Mouse (Mus musculus) hindbrain, postnatal 0 days (tissue): ENCODE results near the gene Ccdc148. TPM values are rescaled to one million over a fixed set of nuclear protein-coding genes. Genes with fewer than 3 reads are reported as not detected.
A peak's percentile ranks its signal among the peaks of the same experiment; 100 is the strongest.

Source experiments
- ATAC-seq: fragments of 200-750 bp; cut with Nextera tagmentation; 2 replicates; pipeline ENCODE4 v1.8.0; 2017; ENCODE audit warnings: mild to moderate bottlenecking, moderate TSS enrichment, moderate library complexity
- DNase-seq: peaks from one replicate; pipeline ENCODE4 v3.0.0-alpha.2; 2015; ENCODE audit warnings: low spot score
- H3K27ac ChIP-seq: fragments of 300-500 bp; sonication (generic); 2 replicates; pipeline ENCODE4 v1.5.1; 2014; ENCODE audit warnings: mild to moderate bottlenecking
- H3K27me3 ChIP-seq: fragments of 300-500 bp; sonication (generic); 2 replicates; pipeline ENCODE4 v1.6.1; 2014; ENCODE audit warnings: low read length, mixed read lengths; ENCODE audit not compliant: insufficient read depth
- H3K36me3 ChIP-seq: fragments of 300-500 bp; sonication (generic); 2 replicates; pipeline ENCODE4 v1.6.1; 2014; ENCODE audit warnings: low read length, mixed read lengths; ENCODE audit not compliant: insufficient read depth
- H3K4me1 ChIP-seq: fragments of 300-500 bp; sonication (generic); 2 replicates; pipeline ENCODE4 v1.6.1; 2014; ENCODE audit warnings: antibody characterized with exemption, low read length, mixed read lengths; ENCODE audit not compliant: insufficient read depth
- H3K4me2 ChIP-seq: fragments of 300-500 bp; sonication (generic); 2 replicates; pipeline ENCODE4 v1.6.1; 2014; ENCODE audit warnings: low read depth, mild to moderate bottlenecking, low read length, moderate library complexity, mixed read lengths
- H3K4me3 ChIP-seq: fragments of 300-500 bp; sonication (generic); 2 replicates; pipeline ENCODE4 v1.5.1; 2014; ENCODE audit warnings: low read length
- H3K9ac ChIP-seq: fragments of 300-500 bp; sonication (generic); replicated peaks from 2 replicates; pipeline ENCODE4 v1.6.1; 2014; ENCODE audit warnings: mild to moderate bottlenecking, low read length, moderate library complexity, mixed read lengths
- H3K9me3 ChIP-seq: fragments of 300-500 bp; sonication (generic); 2 replicates; pipeline ENCODE4 v1.6.1; 2016; ENCODE audit warnings: low read length, mixed read lengths
- CTCF ChIP-seq: IDR thresholded peaks from 2 replicates; pipeline ENCODE4 v1.5.1; 2016; ENCODE audit warnings: antibody characterized with exemption, control low read depth, low read depth
- WGBS: fragments of 180-500 bp; shearing (Covaris S2); extraction: QIAGEN DNeasy Blood & Tissue Kit; methylation state at CpG from one replicate; pipeline ENCODE4 v1.1.7; 2014; 5-methylcytosine and 5-hydroxymethylcytosine counted together
- polyA plus RNA-seq: library from polyadenylated mRNA; unstranded; fragments of >200 nt; fragmentation: Nextera tagmentation; extraction: Ambion mirVana; gene quantifications from 2 replicates; pipeline ENCODE4 v1.2.1, GENCODE M21; 2015
- total RNA-seq: library from RNA; depleted of rRNA; stranded (reverse); fragments of >200 nt; gene quantifications from 2 replicates; pipeline ENCODE4 v1.2.3, GENCODE M21; 2014

The Ccdc148 gene
- total and polyA plus RNA-seq, 2 experiments from 2014 or later, result 3.3 to 6.0 TPM

DNA sequence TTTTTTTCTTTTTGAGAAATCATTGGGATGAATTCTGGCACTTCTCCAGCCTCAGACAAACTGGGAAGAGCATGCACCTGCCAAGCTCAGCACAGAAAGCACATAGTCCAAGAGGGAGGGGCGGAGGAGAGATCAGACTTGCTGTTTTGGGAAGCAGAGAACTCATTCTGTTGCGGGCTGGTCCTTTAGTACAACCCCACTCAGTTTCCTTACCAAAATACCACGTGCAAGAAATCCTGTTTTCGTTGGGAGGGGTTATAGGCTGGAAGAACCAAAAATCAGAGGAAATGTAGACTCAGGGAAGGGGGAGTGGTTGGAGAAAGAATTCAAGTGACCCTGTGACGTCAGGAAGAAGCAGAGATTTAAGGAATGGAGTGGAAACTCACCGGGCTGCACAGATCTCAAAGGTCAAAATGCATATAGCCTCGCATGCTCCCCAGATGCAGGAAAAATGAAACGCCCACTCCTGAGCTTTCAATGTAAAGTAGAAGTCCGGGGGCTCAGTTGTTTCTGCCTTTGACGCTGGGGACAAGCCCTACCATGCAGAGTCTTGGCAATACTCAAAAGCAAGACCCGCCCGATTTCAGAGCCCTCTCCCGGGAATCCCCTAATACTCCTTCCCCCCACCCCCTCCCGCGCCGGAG lies 400 bp downstream of the Ccdc148 start:
- Histone ChIP-seq H3K27ac (peak overlapping the region; percentile 51; the same call in 1 of the 2 replicates), H3K4me1 (no peaks in the 10 kb centered on the region), H3K4me2 (peak overlapping the region; percentile 72), H3K9me3 (no peaks in the 10 kb centered on the region), H3K27me3 (no peaks in the 10 kb centered on the region), H3K36me3 (no peaks in the 10 kb centered on the region), H3K9ac (peak overlapping the region; percentile 45), H3K4me3 (peak overlapping the region; percentile 87)
- ATAC-seq (peak; percentile 39), DNase-seq (peak; percentile 53)
- under 1% methylated on average over 16 of the region's 16 CpGs for WGBS
- no peak for TF ChIP-seq CTCF

DNA sequence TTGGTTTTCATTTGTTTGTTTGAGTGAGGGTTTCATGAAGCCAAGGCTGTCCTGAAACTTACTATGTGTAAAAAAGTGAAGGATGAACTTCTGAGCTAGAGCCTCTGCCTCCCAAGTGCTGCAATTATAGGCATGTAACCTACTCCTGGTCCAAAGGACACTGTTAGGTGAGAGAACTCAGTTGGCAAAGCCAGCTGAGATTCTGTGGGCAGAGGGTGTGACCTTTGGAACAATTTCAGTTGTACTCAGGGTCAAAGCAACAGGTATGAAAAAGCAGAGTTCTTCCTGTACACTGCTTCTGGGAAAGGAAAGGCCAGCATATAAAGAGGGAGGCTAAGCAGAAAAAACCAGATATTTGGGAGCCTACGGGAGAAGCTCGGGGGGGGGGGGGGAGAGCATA lies 2.4 kb downstream of the Ccdc148 start:
- Histone ChIP-seq H3K4me3 (no peak overlapping the region), H3K4me2 (no peak overlapping the region), H3K4me1 (no peaks in the 10 kb centered on the region), H3K27ac (no peak overlapping the region), H3K9me3 (no peaks in the 10 kb centered on the region), H3K27me3 (no peaks in the 10 kb centered on the region), H3K9ac (no peak overlapping the region), H3K36me3 (no peaks in the 10 kb centered on the region)
- ATAC-seq, result no peak
- 55% methylated on average over 2 of the region's 2 CpGs for WGBS
- no peak for DNase-seq
- TF ChIP-seq CTCF, result no peak

DNA sequence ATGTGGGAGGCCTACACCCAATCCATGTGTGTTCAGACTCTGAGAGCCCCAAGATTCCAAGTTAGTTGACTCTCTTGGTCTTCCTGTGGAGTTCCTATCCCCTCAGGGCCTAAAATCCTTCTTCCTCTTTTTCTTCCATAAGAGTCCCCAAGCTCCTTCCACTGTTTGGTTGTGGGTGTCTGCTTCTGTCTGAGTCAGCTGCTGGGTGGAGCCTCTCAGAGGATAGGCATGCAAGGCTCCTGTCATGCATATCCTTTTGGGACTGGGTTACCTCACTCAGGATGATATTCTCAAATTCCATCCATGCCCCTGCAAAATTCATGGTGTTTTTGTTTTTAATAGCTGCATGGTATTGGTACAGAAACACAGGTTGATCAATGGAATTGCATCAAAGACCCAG lies 5.1 kb downstream of the Ccdc148 start:
- DNase-seq (no peak), ATAC-seq (no peak)
- Histone ChIP-seq H3K9ac (no peak overlapping the region), H3K4me1 (no peaks in the 10 kb centered on the region), H3K4me3 (no peak overlapping the region), H3K36me3 (no peaks in the 10 kb centered on the region), H3K27ac (no peak overlapping the region), H3K4me2 (no peak overlapping the region), H3K9me3 (no peaks in the 10 kb centered on the region), H3K27me3 (no peaks in the 10 kb centered on the region)
- TF ChIP-seq CTCF, result no peak

DNA sequence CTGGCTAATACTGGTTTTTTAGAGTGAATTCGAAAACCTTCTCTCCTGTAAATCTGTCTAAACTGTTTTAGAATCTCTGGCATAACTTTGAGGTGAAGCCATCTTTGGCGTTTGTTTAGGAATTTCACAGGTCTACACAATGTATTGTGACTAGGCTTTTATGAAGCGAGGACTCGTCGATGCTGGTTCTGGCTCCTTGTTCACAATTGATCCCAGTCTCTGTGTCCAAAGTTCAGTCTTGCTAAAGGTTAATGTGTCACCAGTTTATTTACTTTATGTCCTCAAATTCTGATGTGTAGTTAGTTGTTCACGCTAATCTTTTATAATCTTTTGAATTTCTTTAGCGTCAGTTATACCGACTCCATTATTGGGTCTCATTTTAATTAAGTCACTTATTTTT lies 29.4 kb downstream of the Ccdc148 start:
- ATAC-seq (no peak), DNase-seq (no peak)
- Histone ChIP-seq H3K27ac (no peak overlapping the region), H3K36me3 (no peaks in the 10 kb centered on the region), H3K9me3 (no peaks in the 10 kb centered on the region), H3K9ac (no peak overlapping the region), H3K4me1 (no peaks in the 10 kb centered on the region), H3K27me3 (no peaks in the 10 kb centered on the region), H3K4me3 (no peak overlapping the region), H3K4me2 (no peak overlapping the region)
- no peak for TF ChIP-seq CTCF
- WGBS, result 93% methylated on average over 8 of the region's 8 CpGs

DNA sequence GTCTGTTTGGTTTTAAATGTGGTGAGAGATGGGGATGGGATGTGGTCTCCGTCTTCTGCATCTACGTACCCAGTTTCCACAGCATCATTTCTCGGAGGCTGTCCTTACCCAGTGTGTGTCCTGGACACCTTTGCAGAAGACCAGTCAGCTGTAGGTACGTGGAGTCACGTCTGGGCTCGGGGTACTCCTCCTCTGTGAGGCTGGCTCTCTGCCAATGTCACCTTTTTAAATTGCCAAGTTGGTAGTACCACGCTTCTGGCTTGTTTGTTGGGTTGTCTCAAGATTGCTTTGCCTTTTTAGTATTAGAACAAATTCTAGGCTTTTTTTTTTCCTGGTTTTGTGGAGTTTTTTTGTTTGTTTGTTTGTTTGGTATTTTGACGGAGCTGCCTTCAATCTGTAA lies 30.7 kb downstream of the Ccdc148 start:
- no peak for DNase-seq
- no peaks in the 10 kb centered on the region for H3K36me3 ChIP-seq
- ATAC-seq, result no peak
- no peaks in the 10 kb centered on the region for H3K4me1 ChIP-seq
- no peak overlapping the region for H3K9ac ChIP-seq
- no peaks in the 10 kb centered on the region for H3K9me3 ChIP-seq
- no peaks in the 10 kb centered on the region for H3K27me3 ChIP-seq
- H3K4me2 ChIP-seq, result no peak overlapping the region
- 71% methylated on average over 8 of the region's 8 CpGs for WGBS
- no peak overlapping the region for H3K27ac ChIP-seq
- no peak for TF ChIP-seq CTCF
- no peak overlapping the region for H3K4me3 ChIP-seq

DNA sequence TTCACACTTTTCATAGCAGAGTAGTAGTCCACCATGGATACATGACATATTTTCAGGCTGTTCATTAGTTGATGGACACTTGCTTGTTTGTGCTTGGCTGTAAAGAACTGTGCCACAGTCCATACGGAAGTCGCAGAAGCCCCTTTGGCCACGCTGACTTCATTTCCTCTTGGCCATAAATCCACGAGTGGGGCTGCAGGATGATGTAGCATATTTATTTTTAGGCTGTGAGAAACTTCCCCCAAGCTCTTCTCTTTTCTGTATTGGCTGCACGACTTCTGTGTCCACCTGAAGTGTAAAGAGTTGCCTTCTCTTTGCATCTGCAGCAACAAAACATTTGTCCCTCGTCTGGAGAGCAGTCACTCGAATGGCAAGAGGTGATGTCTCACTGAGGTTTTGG lies 31.5 kb downstream of the Ccdc148 start:
- no peaks in the 10 kb centered on the region for H3K4me1 ChIP-seq
- no peak for ATAC-seq

DNA sequence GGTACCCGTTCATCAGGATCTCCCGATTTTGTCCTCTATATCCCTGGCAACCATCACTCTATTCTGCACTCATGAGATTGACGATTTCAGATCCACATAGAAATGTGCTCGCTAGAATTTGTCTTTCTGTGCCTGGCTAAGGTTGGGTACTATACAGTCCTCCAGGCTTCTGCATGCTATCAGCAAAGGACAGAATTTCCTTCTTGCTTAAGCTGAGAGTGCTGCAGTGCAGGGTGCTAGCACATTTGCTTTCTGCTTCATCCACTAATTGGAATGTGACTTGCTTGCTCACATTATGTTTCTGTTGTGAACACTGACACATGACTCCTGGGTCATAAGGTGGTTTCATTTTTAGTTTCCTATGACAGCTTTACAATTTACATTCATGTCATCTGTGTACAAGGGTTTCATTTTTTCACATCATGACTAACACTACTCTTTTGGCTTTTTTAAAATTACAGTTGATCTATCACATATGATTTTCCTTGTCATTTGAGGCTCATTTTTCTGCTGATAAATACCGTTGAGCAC lies 104.8 kb downstream of the Ccdc148 start:
- WGBS, result 77% methylated on average over 5 of the region's 5 CpGs
- Histone ChIP-seq H3K4me3 (no peak overlapping the region), H3K4me1 (no peaks in the 10 kb centered on the region), H3K27me3 (no peaks in the 10 kb centered on the region), H3K9ac (no peak overlapping the region), H3K4me2 (no peak overlapping the region), H3K36me3 (no peaks in the 10 kb centered on the region), H3K27ac (no peak overlapping the region), H3K9me3 (no peaks in the 10 kb centered on the region)
- TF ChIP-seq CTCF, result no peak
- DNase-seq (no peak), ATAC-seq (no peak)

More for the DNA sequence above, 31.5 kb downstream of the Ccdc148 start:
- Histone ChIP-seq H3K4me2 (no peak overlapping the region), H3K4me3 (no peak overlapping the region), H3K27ac (no peak overlapping the region), H3K36me3 (no peaks in the 10 kb centered on the region), H3K9me3 (no peaks in the 10 kb centered on the region), H3K27me3 (no peaks in the 10 kb centered on the region), H3K9ac (no peak overlapping the region)
- TF ChIP-seq CTCF, result no peak
- no peak for DNase-seq
- WGBS, result 86% methylated on average over 7 of the region's 7 CpGs
